Mouse (Mus musculus): Measurements from ENCODE around the gene Tcaf2. TPM values are rescaled to one million over a fixed set of nuclear protein-coding genes. Genes with fewer than 3 reads are reported as not detected.

Tcaf2 gene
- total and polyA plus RNA-seq, 2 experiments, result 0.18 to 0.65 TPM

DNA sequence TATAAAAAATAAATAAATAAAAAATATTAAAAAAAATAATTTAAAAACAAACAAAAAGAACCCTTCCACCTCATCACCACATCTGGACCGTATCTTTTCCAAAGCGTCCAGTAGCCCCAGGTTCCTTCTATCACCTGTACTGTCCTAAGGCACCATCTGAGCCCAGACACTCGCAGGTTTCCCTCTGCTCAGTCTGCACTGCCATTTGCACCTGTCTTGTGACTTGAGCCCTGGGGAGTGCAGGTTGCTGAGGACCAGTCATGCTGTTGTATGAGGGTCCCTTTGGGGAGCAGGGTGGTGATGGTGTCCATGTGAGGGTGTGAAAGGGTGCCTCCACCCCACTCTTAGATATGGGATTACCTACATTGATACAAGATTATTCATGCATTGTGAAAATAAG lies 31.0 kb upstream of the Tcaf2 start:
- no peaks in the 10 kb centered on the region for H3K4me1 ChIP-seq (ENCODE audit: control insufficient read depth, insufficient read depth, low read length)
- no peak overlapping the region for H3K9ac ChIP-seq (ENCODE audit: low read depth, low read length)
- H3K4me3 ChIP-seq (ENCODE audit: insufficient read depth, low read depth, low read length), result no peak overlapping the region
- no peak for DNase-seq (ENCODE audit: extremely low read depth, low read depth, low spot score)
- no peaks in the 10 kb centered on the region for H3K79me2 ChIP-seq (ENCODE audit: control insufficient read depth, insufficient read depth, low read length)
- H3K27me3 ChIP-seq (ENCODE audit: control insufficient read depth, insufficient read depth, low read length), result no peaks in the 10 kb centered on the region
- WGBS, result 94% methylated on average over 3 of the region's 3 CpGs
- H3K27ac ChIP-seq (replicated peaks; ENCODE audit: insufficient read depth, low read depth, low read length), result no peak overlapping the region
- TF ChIP-seq POLR2A (IDR thresholded peaks at IDR 0.05; ENCODE audit: extremely low read depth, insufficient read depth, low read length), result no peak
- TF ChIP-seq CTCF (IDR thresholded peaks at IDR 0.05; ENCODE audit: low read depth, low read length), result no peak
- H3K36me3 ChIP-seq (ENCODE audit: control insufficient read depth, insufficient read depth, low read length), result peaks cover 6% of the 10 kb centered on the region; the same call in 1 of the 2 replicates

DNA sequence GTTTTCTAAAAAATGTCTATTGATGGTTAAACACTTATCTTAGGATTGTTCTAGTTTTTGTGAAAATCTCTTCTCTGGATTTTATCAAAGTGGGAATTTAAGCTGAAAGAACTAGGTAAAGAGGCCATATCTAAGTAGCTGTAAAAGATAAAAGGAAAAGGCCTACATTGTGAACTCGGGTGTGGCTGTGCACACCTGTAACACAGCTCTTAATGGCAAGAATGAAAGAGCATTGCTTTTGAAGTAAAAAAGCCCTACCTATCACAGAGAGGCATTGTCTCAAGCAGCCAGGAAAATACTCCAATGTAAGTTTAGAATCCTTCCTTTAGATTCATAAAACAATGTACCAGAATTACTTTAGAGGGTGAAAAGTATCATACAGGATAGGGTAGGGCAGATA lies 26.7 kb upstream of the Tcaf2 start:
- Histone ChIP-seq H3K79me2 (ENCODE audit: control insufficient read depth, insufficient read depth, low read length) (no peaks in the 10 kb centered on the region), H3K4me1 (ENCODE audit: control insufficient read depth, insufficient read depth, low read length) (no peaks in the 10 kb centered on the region), H3K9ac (ENCODE audit: low read depth, low read length) (no peak overlapping the region), H3K27me3 (ENCODE audit: control insufficient read depth, insufficient read depth, low read length) (no peaks in the 10 kb centered on the region), H3K27ac (replicated peaks; ENCODE audit: insufficient read depth, low read depth, low read length) (no peak overlapping the region), H3K4me3 (ENCODE audit: insufficient read depth, low read depth, low read length) (no peak overlapping the region), H3K36me3 (ENCODE audit: control insufficient read depth, insufficient read depth, low read length) (peaks cover 6% of the 10 kb centered on the region; the same call in 1 of the 2 replicates)
- no peak for DNase-seq (ENCODE audit: extremely low read depth, low read depth, low spot score)
- 75% methylated on average over 1 of the region's 1 CpGs for WGBS
- no peak for TF ChIP-seq CTCF (IDR thresholded peaks at IDR 0.05; ENCODE audit: low read depth, low read length)
- TF ChIP-seq POLR2A (IDR thresholded peaks at IDR 0.05; ENCODE audit: extremely low read depth, insufficient read depth, low read length), result no peak

DNA sequence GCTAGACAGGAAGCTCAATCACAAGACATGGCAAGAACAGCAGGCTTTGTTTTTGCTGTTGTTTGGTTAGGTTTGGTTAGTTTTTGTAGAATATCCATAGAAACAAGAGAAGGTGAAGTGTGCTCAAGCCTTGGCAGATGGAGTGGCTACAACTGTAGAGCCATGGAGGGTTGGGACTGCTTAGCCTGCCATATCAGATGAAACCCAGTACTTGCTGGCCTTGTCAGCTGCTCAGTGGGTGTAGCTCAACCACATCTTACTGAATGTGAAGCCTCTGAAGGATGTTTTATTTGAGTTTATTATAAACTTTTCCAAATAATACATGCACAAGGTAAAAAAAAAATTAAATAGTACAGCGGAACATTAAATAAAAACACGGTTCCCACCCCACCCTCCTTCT lies 22.7 kb upstream of the Tcaf2 start:
- Histone ChIP-seq H3K36me3 (ENCODE audit: control insufficient read depth, insufficient read depth, low read length) (peaks cover 1% of the 10 kb centered on the region; the same call in 1 of the 2 replicates), H3K4me1 (ENCODE audit: control insufficient read depth, insufficient read depth, low read length) (no peaks in the 10 kb centered on the region), H3K27ac (replicated peaks; ENCODE audit: insufficient read depth, low read depth, low read length) (no peak overlapping the region), H3K4me3 (ENCODE audit: insufficient read depth, low read depth, low read length) (no peak overlapping the region), H3K27me3 (ENCODE audit: control insufficient read depth, insufficient read depth, low read length) (no peaks in the 10 kb centered on the region), H3K79me2 (ENCODE audit: control insufficient read depth, insufficient read depth, low read length) (no peaks in the 10 kb centered on the region), H3K9ac (ENCODE audit: low read depth, low read length) (no peak overlapping the region)
- TF ChIP-seq CTCF (IDR thresholded peaks at IDR 0.05; ENCODE audit: low read depth, low read length), result no peak
- no peak for TF ChIP-seq POLR2A (IDR thresholded peaks at IDR 0.05; ENCODE audit: extremely low read depth, insufficient read depth, low read length)
- 92% methylated on average over 2 of the region's 2 CpGs for WGBS
- DNase-seq (ENCODE audit: extremely low read depth, low read depth, low spot score), result no peak

DNA sequence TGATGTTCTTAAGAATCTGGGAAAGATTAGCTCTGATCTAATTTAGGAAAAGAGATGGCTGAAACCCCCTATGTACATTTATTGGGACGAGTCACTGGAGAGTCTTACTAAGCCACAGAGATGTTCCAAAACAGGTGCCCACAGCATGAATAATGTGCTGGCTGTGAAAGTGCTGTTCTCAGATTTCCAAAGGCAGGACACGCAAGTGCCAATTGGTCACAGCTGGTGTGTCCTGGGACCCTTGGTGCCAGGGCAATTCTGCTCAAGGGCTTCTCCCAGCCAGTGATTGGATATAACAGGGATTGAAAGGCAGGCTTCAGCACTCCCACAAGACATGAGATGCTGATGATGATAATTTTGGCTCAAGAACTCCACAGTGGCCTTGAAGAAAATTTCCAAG lies 16.7 kb upstream of the Tcaf2 start:
- 64% methylated on average over 2 of the region's 2 CpGs for WGBS
- Histone ChIP-seq H3K4me1 (ENCODE audit: control insufficient read depth, insufficient read depth, low read length) (no peaks in the 10 kb centered on the region), H3K79me2 (ENCODE audit: control insufficient read depth, insufficient read depth, low read length) (no peaks in the 10 kb centered on the region), H3K27ac (replicated peaks; ENCODE audit: insufficient read depth, low read depth, low read length) (no peak overlapping the region), H3K36me3 (ENCODE audit: control insufficient read depth, insufficient read depth, low read length) (no peaks in the 10 kb centered on the region), H3K27me3 (ENCODE audit: control insufficient read depth, insufficient read depth, low read length) (no peaks in the 10 kb centered on the region; the same call in 1 of the 2 replicates), H3K9ac (ENCODE audit: low read depth, low read length) (no peak overlapping the region), H3K4me3 (ENCODE audit: insufficient read depth, low read depth, low read length) (no peak overlapping the region)
- no peak for TF ChIP-seq POLR2A (IDR thresholded peaks at IDR 0.05; ENCODE audit: extremely low read depth, insufficient read depth, low read length)
- no peak for TF ChIP-seq CTCF (IDR thresholded peaks at IDR 0.05; ENCODE audit: low read depth, low read length)
- DNase-seq (ENCODE audit: extremely low read depth, low read depth, low spot score), result no peak

DNA sequence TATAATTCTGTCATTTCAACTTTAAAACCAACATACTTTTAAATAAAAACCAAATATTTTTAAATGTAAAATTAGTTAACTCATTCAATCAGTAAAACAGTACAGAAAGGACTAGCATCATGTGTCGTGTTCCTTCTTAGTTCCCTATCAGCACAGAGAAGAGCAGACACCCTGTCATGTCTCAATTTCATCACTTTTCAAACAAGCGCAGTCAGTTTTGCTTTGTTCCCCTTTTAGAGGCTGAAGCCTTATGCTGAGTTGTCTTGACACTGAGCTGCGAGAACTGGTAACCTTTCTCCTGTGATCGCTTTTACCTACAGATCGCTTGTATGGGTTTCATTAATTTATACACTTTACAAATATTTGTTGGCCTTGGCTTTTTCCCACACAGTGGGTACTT lies 10.7 kb downstream of the Tcaf2 start:
- Histone ChIP-seq H3K27ac (replicated peaks; ENCODE audit: insufficient read depth, low read depth, low read length) (no peak overlapping the region), H3K4me3 (ENCODE audit: insufficient read depth, low read depth, low read length) (no peak overlapping the region), H3K27me3 (ENCODE audit: control insufficient read depth, insufficient read depth, low read length) (no peaks in the 10 kb centered on the region), H3K9ac (ENCODE audit: low read depth, low read length) (no peak overlapping the region), H3K36me3 (ENCODE audit: control insufficient read depth, insufficient read depth, low read length) (no peaks in the 10 kb centered on the region), H3K4me1 (ENCODE audit: control insufficient read depth, insufficient read depth, low read length) (no peaks in the 10 kb centered on the region), H3K79me2 (ENCODE audit: control insufficient read depth, insufficient read depth, low read length) (no peaks in the 10 kb centered on the region)
- TF ChIP-seq CTCF (IDR thresholded peaks at IDR 0.05; ENCODE audit: low read depth, low read length), result no peak
- TF ChIP-seq POLR2A (IDR thresholded peaks at IDR 0.05; ENCODE audit: extremely low read depth, insufficient read depth, low read length), result no peak
- DNase-seq (ENCODE audit: extremely low read depth, low read depth, low spot score), result no peak
- WGBS, result 85% methylated on average over 5 of the region's 5 CpGs

DNA sequence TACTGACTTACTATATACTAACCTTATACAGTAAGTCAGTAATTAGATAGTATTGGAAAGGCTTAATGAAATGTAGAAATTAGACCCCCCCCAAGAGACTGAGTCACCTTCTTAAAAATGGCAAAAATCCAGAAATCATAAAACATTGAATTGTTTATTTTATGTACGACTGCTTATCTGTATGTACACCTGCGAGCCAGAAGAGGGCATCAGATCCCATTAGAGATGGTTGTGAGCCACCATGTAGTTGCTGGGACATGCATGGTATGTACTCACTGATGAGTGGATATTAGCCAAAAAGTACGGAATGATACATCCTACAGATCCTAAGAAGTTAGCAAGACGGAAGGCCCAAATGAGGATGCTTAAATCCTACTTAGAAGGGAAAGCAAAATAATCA lies 13.7 kb downstream of the Tcaf2 start:
- H3K4me1 ChIP-seq (ENCODE audit: control insufficient read depth, insufficient read depth, low read length), result no peaks in the 10 kb centered on the region
- no peak for DNase-seq (ENCODE audit: extremely low read depth, low read depth, low spot score)
- no peaks in the 10 kb centered on the region for H3K36me3 ChIP-seq (ENCODE audit: control insufficient read depth, insufficient read depth, low read length)
- WGBS, result 71% methylated on average over 4 of the region's 4 CpGs
- no peak overlapping the region for H3K9ac ChIP-seq (ENCODE audit: low read depth, low read length)
- no peak overlapping the region for H3K27ac ChIP-seq (replicated peaks; ENCODE audit: insufficient read depth, low read depth, low read length)
- H3K27me3 ChIP-seq (ENCODE audit: control insufficient read depth, insufficient read depth, low read length), result no peaks in the 10 kb centered on the region
- no peak overlapping the region for H3K4me3 ChIP-seq (ENCODE audit: insufficient read depth, low read depth, low read length)
- no peak for TF ChIP-seq CTCF (IDR thresholded peaks at IDR 0.05; ENCODE audit: low read depth, low read length)
- no peak for TF ChIP-seq POLR2A (IDR thresholded peaks at IDR 0.05; ENCODE audit: extremely low read depth, insufficient read depth, low read length)
- no peaks in the 10 kb centered on the region for H3K79me2 ChIP-seq (ENCODE audit: control insufficient read depth, insufficient read depth, low read length)

Data from liver, adult 2 months (tissue).